Mouse (Mus musculus) thymus, adult 2 months (tissue): ENCODE results near the gene Qk.

ENCODE experiments used
- CTCF ChIP-seq: fragments of 200-500 bp; IDR thresholded peaks from 2 replicates; pipeline ENCODE4 v1.5.1; 2012; ENCODE audit warnings: mild to moderate bottlenecking, control low read depth, low read length, moderate library complexity, borderline replicate concordance; ENCODE audit not compliant: control insufficient read depth, poor library complexity, insufficient read depth; ENCODE audit errors: extremely low read depth
- POLR2A ChIP-seq: fragments of 200-500 bp; IDR thresholded peaks from 2 replicates; pipeline ENCODE4 v1.6.1; 2012; ENCODE audit warnings: mild to moderate bottlenecking, low read length, control low read depth, moderate library complexity; ENCODE audit not compliant: control insufficient read depth, poor library complexity, insufficient read depth; ENCODE audit errors: extremely low read depth

DNA sequence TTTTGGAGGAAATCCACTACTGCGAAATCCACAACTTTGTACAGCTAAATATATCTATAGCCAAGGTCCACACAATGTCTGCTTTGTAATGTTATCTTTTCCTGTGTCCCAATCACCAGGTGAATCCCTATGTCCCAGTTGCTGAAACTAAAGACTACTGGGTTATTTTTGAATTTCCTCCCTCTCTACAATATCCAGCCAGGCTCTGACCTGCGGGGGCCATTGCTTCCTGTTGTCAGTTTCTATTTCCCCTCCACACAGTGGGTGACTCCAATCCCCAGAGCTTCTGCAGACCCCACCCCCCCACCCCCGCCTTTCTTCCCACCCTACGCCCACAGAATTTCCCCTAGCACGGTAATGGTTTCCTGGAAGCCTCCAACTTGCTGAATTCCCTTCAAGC lies 47.4 kb upstream of the Qk start:
- no peak for TF ChIP-seq CTCF
- TF ChIP-seq POLR2A, result no peak
